Mouse (Mus musculus) liver, embryonic 14.5 days (tissue): Measurements from ENCODE around the gene Osbpl3. TPM values are rescaled to one million over a fixed set of nuclear protein-coding genes. Genes with fewer than 3 reads are reported as not detected.

Experiments used
- ATAC-seq: fragments of 200-750 bp; cut with Nextera tagmentation; 2 replicates; pipeline ENCODE4 v1.8.0; 2017; ENCODE audit warnings: moderate number of reproducible peaks, mild to moderate bottlenecking, moderate library complexity; ENCODE audit not compliant: insufficient read depth
- DNase-seq, 3 experiments: peaks; one replicate each; pipeline ENCODE4 v3.0.0-alpha.2; 2012 to 2013; ENCODE audit warnings: low read depth in 3 of 3, low spot score in 3 of 3
- H3K27ac ChIP-seq: fragments of 300-500 bp; sonication (generic); 2 replicates; pipeline ENCODE4 v1.5.1; 2014; ENCODE audit warnings: moderate library complexity, mild to moderate bottlenecking, control low read depth, inconsistent platforms
- H3K27me3 ChIP-seq: fragments of 300-500 bp; sonication (generic); 2 replicates; pipeline ENCODE4 v1.6.1; 2014; ENCODE audit warnings: mild to moderate bottlenecking, low read length, moderate library complexity; ENCODE audit not compliant: control insufficient read depth, insufficient read depth
- H3K36me3 ChIP-seq: fragments of 300-500 bp; sonication (generic); replicated peaks from 2 replicates; pipeline ENCODE4 v1.6.1; 2014; ENCODE audit warnings: low read depth; ENCODE audit not compliant: control insufficient read depth, insufficient read depth
- H3K4me1 ChIP-seq, 2 experiments: fragments of 200-500 bp in 1 of 2; fragments of 300-500 bp in 1 of 2; sonication (generic) in 1 of 2; replicated peaks; 2 replicates each; pipeline ENCODE4 v1.6.1; 2012 to 2014; ENCODE audit warnings: antibody characterized with exemption in 1 of 2, inconsistent platforms in 1 of 2, low read length in 1 of 2; ENCODE audit not compliant: control insufficient read depth in 2 of 2, insufficient read depth in 2 of 2
- H3K4me2 ChIP-seq: fragments of 300-500 bp; sonication (generic); 2 replicates; pipeline ENCODE4 v1.6.1; 2014; ENCODE audit warnings: low read depth, mild to moderate bottlenecking, control low read depth, moderate library complexity
- H3K4me3 ChIP-seq, 2 experiments: fragments of 200-500 bp in 1 of 2; fragments of 300-500 bp in 1 of 2; sonication (generic) in 1 of 2; 2 replicates each; pipeline ENCODE4 v1.5.1; 2012 to 2014; ENCODE audit warnings: low read depth in 2 of 2, low read length in 2 of 2, mild to moderate bottlenecking in 2 of 2, control low read depth in 1 of 2, inconsistent platforms in 1 of 2, moderate library complexity in 1 of 2; ENCODE audit not compliant: insufficient read depth in 1 of 2
- H3K9ac ChIP-seq: fragments of 300-500 bp; sonication (generic); replicated peaks from 2 replicates; pipeline ENCODE4 v1.6.1; 2014; ENCODE audit warnings: mild to moderate bottlenecking, control low read depth, moderate library complexity
- H3K9me3 ChIP-seq: fragments of 300-500 bp; sonication (generic); 2 replicates; pipeline ENCODE4 v1.6.1; 2016; ENCODE audit warnings: low read length, mixed read lengths; ENCODE audit not compliant: control insufficient read depth
- CTCF ChIP-seq: IDR thresholded peaks from 2 replicates; pipeline ENCODE4 v1.5.1; 2016; ENCODE audit warnings: antibody characterized with exemption, low read depth, control low read depth
- EP300 ChIP-seq: IDR thresholded peaks from 2 replicates; pipeline ENCODE4 v1.6.1; 2016; ENCODE audit warnings: antibody characterized with exemption, low read depth
- WGBS: fragments of 180-500 bp; shearing (Covaris S2); extraction: QIAGEN DNeasy Blood & Tissue Kit; methylation state at CpG from one replicate; pipeline ENCODE4 v1.1.7; 2014; ENCODE audit not compliant: insufficient replicate concordance; 5-methylcytosine and 5-hydroxymethylcytosine counted together
- polyA plus RNA-seq, 2 experiments: library from polyadenylated mRNA; depleted of rRNA in 1 of 2; stranded (reverse) in 1 of 2; unstranded in 1 of 2; fragments of >200 nt; fragmentation: Nextera tagmentation in 1 of 2; extraction: Ambion mirVana in 1 of 2; gene quantifications; 2 replicates each; pipeline versions ENCODE4 v1.2.1 to v1.2.3; 2012 to 2014

The Osbpl3 gene
- polyA plus RNA-seq, 2 experiments: 0.60 to 0.70 TPM

DNA sequence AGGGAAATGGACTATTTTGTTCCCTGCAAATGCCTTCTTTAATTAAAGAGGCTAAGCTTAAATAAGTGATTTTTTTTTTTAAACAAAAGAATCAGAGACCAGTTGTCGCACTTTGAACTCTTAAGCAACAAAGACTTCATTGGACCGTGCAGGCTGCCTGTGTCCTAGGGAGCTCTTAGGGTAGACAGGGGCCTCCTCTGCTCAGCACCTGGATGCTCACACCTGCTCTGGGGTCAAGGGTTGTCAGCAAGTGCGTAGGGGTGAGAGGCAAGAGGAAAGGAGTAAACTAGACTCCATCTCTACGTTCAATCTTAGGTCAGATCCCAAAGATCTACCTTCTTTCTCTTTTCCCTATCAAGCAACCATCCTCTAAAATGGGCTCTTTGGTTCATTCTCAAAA is 37.0 kb downstream of the Osbpl3 start:
- no peak for ATAC-seq
- H3K4me3 ChIP-seq: no peak overlapping the region
- no peak overlapping the region for H3K27ac ChIP-seq
- H3K4me1 ChIP-seq: no peaks in the 10 kb centered on the region
- no peak for DNase-seq
- H3K36me3 ChIP-seq: no peaks in the 10 kb centered on the region
- no peaks in the 10 kb centered on the region for H3K27me3 ChIP-seq
- no peak for TF ChIP-seq CTCF
- TF ChIP-seq EP300: no peak
- no peak overlapping the region for H3K4me2 ChIP-seq
- 80% methylated on average over 4 of the region's 4 CpGs for WGBS
- H3K9me3 ChIP-seq: no peaks in the 10 kb centered on the region
- no peak overlapping the region for H3K9ac ChIP-seq

GRCm38 (mm10) chr6:50416854-50417253 is 39.1 kb downstream of the Osbpl3 start:
- Histone ChIP-seq H3K9ac (no peak overlapping the region), H3K27ac (no peak overlapping the region), H3K36me3 (no peaks in the 10 kb centered on the region), H3K4me3 (no peak overlapping the region), H3K4me2 (no peak overlapping the region), H3K9me3 (no peaks in the 10 kb centered on the region), H3K4me1 (no peaks in the 10 kb centered on the region), H3K27me3 (no peaks in the 10 kb centered on the region)
- TF ChIP-seq CTCF (no peak), EP300 (no peak)
- DNase-seq (no peak), ATAC-seq (no peak)
- WGBS: 62% methylated on average over 5 of the region's 5 CpGs

DNA sequence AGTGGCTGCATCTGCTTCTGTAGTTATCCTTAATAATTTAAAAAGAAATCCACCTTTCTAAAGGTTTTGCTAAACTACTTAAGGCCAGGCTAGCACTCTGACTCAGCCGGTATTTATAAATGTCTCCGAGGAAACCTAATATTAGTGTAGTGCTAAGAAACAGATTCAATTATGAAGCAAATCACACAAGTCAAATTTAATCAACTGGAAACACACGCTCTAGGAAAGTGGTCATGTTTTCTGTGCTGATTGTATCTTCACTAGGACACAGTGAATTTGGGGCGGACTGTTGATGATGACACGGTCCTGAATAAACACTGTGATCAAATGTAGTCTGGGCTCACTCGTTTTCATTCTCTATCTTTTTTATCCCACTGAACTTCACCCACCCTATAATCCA is 40.6 kb downstream of the Osbpl3 start:
- H3K9ac ChIP-seq: no peak overlapping the region
- H3K4me2 ChIP-seq: no peak overlapping the region
- H3K36me3 ChIP-seq: no peaks in the 10 kb centered on the region
- DNase-seq (no peak), ATAC-seq (no peak)
- WGBS: 63% methylated on average over 6 of the region's 6 CpGs
- no peaks in the 10 kb centered on the region for H3K27me3 ChIP-seq
- H3K9me3 ChIP-seq: no peaks in the 10 kb centered on the region
- TF ChIP-seq CTCF (no peak), EP300 (no peak)
- H3K27ac ChIP-seq: no peak overlapping the region
- no peaks in the 10 kb centered on the region for H3K4me1 ChIP-seq
- no peak overlapping the region for H3K4me3 ChIP-seq

DNA sequence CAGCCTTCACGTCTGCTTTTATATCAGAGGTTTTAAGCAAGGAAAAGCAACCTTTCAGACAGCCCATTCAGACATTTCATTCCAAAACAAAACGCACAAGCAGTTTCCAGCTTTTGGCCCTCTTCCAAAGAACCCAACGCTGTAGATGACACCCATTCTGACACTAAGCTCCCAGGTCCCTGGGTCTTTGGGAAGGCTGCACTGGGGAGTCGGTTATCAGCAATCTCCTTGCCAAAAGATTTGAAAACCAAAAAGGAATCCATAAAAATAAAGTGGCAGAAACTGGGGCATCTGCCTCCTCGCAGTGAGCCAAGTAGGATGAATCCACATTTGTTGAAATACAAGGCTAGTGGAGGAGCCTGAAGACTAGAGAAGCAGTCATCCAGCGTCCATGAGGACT is 41.5 kb downstream of the Osbpl3 start:
- Histone ChIP-seq H3K4me1 (no peaks in the 10 kb centered on the region), H3K27ac (no peak overlapping the region), H3K9me3 (no peaks in the 10 kb centered on the region), H3K36me3 (no peaks in the 10 kb centered on the region), H3K27me3 (no peaks in the 10 kb centered on the region), H3K4me2 (no peak overlapping the region), H3K9ac (no peak overlapping the region), H3K4me3 (no peak overlapping the region)
- DNase-seq: no peak
- TF ChIP-seq EP300: no peak
- TF ChIP-seq CTCF: no peak
- ATAC-seq: no peak
- WGBS: 59% methylated on average over 6 of the region's 6 CpGs

- no peaks in the 10 kb centered on the region for H3K27me3 ChIP-seq
- WGBS: 68% methylated on average over 1 of the region's 1 CpGs
- H3K4me3 ChIP-seq: no peak overlapping the region
- no peaks in the 10 kb centered on the region for H3K9me3 ChIP-seq
- no peak overlapping the region for H3K4me2 ChIP-seq
- no peaks in the 10 kb centered on the region for H3K36me3 ChIP-seq
- no peak for ATAC-seq
- DNase-seq: no peak
- H3K4me1 ChIP-seq: no peaks in the 10 kb centered on the region
- H3K9ac ChIP-seq: no peak overlapping the region
- no peak overlapping the region for H3K27ac ChIP-seq
- no peak for TF ChIP-seq EP300
- TF ChIP-seq CTCF: no peak
Observed at GRCm38 (mm10) chr6:50413381-50413780, 42.6 kb downstream of the Osbpl3 start.
